Mouse (Mus musculus): ENCODE measurements around the gene Ace.
A peak's percentile ranks its signal among the peaks of the same experiment; 100 is the strongest.
"Not testable (repeated sequence)": the region's sequence is repeated elsewhere in the genome, so short reads cannot be mapped to it uniquely, and the experiment has no call there.

Ace gene

GRCm38 (mm10) chr11:106001718-106002117 is 34.0 kb downstream of the Ace start:
- peak; percentile 55 for DNase-seq

DNA sequence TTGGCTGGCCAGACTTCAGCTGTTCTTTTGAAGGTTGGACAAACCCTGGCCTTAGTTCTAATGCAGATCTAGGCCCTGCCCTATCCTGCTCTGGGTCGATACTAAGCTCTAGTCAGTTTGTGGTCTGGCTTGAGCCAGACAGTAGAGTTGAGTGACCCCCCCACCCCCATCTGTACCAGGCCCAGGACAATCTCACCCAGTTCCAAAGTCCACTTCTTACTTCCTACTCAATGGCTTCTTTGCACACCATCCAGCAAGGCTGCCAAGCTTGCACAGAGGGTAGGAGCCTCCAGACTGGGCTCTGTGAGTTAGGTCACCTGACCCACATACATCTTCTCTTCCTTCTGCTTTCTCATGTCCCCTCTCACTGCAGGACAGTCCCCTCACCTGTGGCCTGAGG is 36.8 kb downstream of the Ace start:
- DNase-seq = no peak

GRCm38 (mm10) chr11:106005970-106006369 is 38.2 kb downstream of the Ace start:
- no peak for DNase-seq

DNA sequence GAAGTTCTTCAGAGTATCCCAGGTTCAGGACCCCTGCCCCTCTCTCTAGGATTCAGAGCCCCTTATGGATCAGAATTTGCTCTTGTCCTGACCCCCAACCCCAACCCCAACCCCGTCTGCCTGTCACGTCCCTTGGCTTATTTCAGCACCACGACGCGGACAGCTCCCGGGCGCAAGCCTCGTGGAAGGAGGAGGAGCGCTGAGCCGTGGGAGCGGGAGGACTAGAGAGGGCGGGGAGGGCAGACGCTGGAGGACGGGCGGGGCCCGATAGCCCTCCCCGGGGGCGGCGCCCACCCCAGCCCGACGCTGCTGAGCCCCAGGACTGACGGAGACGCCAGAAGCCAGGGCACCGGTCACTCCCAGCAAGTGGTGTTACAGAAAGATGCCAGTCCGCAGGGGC is 40.1 kb downstream of the Ace start, which contains the start of gene Kcnh6:
TSS of gene Kcnh6 (plus strand) at position 304 of the 400 bp plus-strand sequence.
- DNase-seq = peak; percentile 79

DNA sequence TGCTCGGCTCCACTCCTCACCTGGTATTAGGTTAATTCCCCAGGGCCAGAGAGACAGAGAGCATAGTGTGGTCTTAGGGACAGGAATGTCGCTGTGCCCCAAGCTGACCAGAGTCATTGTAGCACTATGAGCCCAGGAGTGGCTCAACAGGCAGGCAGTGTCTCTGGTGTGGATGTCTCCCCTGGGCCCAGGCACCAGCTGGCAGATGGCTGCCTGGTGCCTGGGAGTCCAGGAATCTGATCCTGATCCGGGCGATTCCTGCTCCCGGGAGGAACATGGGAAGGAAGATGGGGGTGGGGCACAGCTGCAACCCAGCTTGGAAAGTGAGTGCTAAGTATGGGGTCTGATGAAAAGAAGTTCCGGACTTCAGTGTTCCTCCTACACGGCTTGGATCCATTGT is 45.0 kb downstream of the Ace start:
- peak; percentile 31 for DNase-seq

- peak; percentile 82 for DNase-seq
Observed at GRCm38 (mm10) chr11:106013556-106014225, 45.9 kb downstream of the Ace start.

GRCm38 (mm10) chr11:106016440-106016839 is 48.7 kb downstream of the Ace start:
- no peak for DNase-seq

- DNase-seq = peak; percentile 60
Observed at GRCm38 (mm10) chr11:106020051-106020763, 52.5 kb downstream of the Ace start.

- DNase-seq = no peak
Observed at GRCm38 (mm10) chr11:106025774-106026173, 58.0 kb downstream of the Ace start.

- DNase-seq = peak; percentile 67
Observed at GRCm38 (mm10) chr11:106026465-106027151, 58.9 kb downstream of the Ace start.

- DNase-seq = no peak
Observed at GRCm38 (mm10) chr11:106027607-106028006, 59.9 kb downstream of the Ace start.

GRCm38 (mm10) chr11:106032074-106032473 is 64.3 kb downstream of the Ace start:
- not testable (repeated sequence) for DNase-seq

- DNase-seq = peak; percentile 79
Observed at GRCm38 (mm10) chr11:106033491-106033919, 65.8 kb downstream of the Ace start.

- DNase-seq = no peak
Observed at GRCm38 (mm10) chr11:106034986-106035385, 67.2 kb downstream of the Ace start.

GRCm38 (mm10) chr11:106036548-106037417 is 69.0 kb downstream of the Ace start, which contains the start of gene Dcaf7:
Dcaf7 (plus strand) TSS chr11:106036872.
- DNase-seq = peak; percentile 99

GRCm38 (mm10) chr11:106037418-106037751 is 69.6 kb downstream of the Ace start:
- DNase-seq = peak; percentile 86
